Mouse (Mus musculus) testis, postnatal 10 days (tissue): ENCODE results near the gene Cx3cr1.
"Not testable (repeated sequence)": the region's sequence is repeated elsewhere in the genome, so short reads cannot be mapped to it uniquely, and the experiment has no call there.

ENCODE experiments used
- DNase-seq: peaks from one replicate; pipeline ENCODE4 v3.0.0; 2021; ENCODE audit warnings: low spot score

Gene Cx3cr1

DNA sequence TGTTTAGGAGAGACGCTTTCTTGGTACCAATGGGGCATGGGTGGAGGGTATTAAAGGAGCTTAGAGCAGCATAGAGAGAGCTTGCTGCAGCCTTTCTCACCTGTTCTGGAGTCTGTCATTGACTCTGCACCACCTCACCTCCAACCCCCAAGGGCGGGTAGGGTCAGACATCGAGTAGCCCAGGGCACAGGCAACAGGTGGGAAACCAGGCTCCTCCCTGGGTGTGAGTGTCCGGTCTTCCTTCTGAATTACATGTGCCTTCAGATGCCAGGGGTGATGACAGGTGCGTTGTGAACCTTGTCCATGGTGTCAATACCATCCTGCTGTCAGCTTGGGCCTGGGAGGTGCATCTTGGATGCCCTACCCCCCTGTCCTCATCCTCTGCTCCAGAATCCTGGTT, 45.1 kb downstream of the Cx3cr1 start:
- no peak for DNase-seq

DNA sequence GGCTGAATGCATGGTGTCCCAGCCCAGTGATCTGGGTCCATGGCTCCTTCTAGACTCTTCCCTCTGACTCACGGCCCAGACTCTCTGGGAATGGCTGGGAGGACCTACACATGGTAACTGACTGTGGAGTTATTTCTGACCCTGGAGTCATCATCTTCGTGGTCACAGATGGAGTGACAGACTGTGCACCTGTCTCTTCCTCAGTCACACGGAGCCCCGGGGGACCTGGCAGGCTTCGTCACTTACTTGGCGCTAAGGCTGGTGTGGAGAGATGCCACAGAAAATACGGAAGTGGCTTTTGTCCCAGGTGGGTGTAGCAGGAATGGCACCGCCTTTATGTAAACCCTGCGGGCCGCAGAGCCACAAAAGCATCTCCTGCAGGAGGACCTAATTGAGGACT, 45.5 kb downstream of the Cx3cr1 start:
- DNase-seq = no peak

DNA sequence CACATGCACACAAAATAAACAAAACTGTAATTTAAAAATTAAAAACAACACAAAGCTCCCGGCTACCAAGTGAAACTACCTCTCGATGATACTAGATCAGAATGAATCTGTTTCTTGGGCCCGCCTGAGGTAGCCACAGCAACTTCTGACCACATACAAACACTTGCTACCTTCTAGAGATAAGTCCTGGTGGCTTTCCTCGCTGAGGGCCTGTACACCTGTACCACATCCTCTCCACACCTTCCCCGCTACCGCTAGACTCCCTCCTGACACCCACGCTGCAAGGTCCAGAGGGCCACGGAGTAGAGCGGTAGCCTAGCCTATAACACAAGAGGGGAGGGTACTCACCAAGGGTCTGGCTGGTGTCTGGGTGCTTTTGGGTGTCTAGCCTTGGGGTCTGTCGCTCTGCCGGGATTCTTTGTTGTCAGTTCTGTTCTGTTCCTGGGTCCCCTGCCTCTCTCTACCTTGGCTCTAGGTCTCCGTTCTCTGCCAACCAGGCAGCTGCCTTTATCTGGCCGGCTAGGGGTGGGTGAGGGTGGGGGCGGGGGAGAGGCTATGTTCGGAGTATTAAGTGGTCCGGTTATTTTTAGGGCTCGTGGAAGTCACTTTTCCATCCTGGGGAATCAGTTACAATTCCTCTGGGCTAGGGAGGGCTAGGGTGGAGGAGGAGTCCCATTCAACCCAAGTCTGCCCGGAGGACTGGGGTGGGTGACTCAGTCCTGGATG, 46.4 kb downstream of the Cx3cr1 start, which contains the start of gene Xirp1:
Xirp1 (minus strand) TSS at position 513 of the 726 bp plus-strand sequence.
- DNase-seq = no peak

DNA sequence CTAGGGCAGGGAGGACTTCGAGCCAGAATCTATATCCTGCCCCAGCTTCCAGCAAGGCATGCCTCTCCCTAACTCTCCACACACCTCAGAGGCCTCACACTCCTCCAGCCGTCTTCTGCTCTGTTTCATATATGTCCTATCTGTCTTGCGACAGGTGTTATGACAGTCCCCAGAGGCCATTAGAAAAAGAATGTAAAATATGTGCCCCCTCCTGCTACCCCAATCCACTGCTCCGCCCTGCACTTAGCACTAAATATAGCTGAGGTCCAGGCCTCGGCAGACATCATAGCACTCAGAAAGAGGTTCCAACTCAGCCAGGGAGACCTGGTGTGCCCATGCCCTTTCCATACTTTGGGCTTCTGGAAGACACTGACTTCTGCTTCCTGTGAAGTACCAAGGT, 48.5 kb downstream of the Cx3cr1 start:
- DNase-seq = no peak

DNA sequence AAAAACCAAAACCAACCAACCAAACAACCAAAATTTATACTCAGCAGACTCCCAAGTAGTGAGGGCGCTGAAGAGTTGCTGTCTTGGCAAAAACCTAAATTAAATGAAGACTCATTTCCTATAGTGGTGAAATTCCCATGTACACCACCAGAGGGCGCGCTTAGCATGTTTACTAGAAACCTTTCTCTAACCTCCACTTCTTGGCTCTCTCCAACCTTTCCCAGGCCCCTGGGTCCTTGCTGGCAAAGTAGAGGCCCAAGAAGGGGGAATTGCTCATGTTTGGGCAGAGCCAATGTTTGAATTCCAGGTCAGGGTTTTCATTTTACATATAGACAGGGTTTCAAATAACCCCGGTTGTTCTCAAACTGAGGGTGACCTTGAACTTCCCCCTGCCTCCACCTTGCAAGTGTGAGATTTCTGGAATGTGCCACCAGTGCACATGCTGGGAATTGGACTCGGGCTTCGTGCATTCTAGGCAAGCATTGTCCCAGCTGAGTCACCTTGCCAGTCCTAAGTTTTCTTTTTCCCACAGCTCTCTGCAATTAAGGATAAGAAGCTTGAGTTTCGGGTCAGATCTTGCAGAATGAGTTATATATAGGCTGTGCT, 49.3 kb downstream of the Cx3cr1 start:
- DNase-seq = peak; percentile 90

DNA sequence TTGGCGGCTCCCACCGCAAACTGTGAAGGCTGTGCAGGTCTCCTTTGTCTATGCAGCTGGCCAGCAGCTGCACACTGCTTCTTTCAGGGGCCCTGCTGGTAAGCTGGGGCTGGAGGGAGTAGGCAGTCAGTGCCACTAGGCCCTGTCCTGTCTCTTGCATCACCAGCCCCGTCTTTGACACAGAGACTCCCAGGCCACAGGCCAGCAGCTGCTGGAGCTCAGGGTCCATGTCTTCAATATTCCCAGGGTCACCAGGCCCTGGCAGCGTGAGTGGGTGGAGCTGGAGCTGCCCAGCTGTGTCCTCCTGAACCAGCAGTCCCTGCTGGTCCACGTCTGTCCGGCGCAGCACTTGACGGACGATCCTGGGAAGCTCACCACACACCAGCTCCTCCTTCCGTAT, 52.7 kb downstream of the Cx3cr1 start:
- DNase-seq = no peak

DNA sequence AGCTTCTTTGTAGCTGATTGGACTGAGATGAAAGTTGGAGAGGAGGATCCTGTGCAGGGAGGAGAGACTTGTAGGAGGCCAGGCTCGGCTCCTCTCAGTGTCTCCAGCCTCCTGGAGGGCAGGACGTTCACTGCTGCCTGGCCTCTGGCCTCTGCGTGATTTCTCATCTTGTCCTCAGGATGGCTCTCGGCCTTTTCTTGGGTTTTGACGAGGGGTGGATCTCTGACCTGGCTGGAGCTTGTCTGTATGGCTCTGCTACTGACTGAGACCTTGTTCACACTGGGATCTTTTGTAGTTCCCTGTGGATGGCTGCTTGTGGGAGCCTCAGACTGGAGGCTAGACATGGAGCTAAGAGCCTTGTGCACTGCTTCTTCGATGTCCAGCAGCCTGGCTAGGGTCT, 54.9 kb downstream of the Cx3cr1 start:
- DNase-seq = no peak

DNA sequence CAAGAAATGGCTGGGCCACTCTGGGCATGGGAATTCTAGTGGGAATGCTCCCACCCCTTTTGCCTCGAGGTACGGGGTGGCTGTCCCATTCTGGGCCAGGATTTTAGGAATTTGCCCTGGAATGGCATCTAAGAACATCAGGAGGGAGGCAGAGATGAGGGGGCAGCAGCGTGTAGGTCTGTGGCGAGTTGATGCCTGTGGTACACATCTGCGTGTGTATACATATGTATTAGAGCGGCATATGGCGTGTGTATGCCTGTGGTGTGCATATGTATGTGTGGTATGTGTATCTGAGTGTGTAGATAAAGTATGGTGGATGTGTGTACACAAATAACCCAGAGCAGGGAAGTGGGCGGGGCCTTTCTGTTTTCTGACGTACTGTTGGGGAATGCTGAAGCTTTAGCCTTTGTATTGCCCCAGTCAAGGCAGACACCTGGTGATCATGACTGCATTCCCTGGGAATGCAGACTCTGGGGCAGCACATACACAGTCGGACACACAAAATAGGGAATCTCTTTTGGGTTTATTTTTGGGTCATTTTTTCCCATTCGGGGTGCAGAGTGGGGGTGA, 56.3 kb downstream of the Cx3cr1 start:
- no peak for DNase-seq

DNA sequence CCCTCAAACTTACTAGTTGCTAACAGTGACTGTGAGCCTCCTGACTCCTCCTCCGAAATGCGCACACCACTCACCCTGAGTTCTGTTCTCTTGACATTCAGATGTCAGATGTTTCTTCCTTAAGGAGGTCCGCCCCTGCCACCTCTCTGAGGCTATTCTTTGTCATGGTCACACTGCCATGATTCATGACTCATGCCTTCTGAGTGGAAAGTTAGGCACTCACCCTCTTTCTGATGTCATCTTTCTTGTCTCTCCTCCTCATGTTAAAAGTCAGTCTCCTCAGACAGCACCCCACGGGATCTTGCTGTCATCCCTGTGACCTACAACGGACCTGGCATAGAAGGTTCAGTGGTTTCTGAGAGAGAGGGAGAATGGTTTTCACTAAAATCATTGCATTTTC, 56.9 kb downstream of the Cx3cr1 start:
- no peak for DNase-seq

DNA sequence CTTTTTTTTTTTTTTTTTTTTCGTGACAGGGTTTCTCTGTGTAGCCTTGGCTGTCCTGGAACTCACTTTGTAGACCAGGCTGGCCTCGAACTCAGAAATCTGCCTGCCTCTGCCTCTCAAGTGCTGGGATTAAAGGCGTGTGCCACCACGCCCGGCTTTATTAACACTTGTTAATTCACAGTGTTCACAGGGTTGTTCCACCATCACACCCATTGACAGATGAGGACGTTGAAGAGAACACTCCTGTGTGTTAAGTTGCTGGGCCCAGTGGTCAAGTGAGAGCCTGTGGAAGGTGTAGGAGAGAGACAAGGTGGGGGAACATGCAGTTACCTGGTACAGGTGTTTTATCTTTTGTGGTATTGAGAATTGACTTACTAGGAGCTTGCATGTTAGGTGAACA, 57.5 kb downstream of the Cx3cr1 start:
- not testable (repeated sequence) for DNase-seq

DNA sequence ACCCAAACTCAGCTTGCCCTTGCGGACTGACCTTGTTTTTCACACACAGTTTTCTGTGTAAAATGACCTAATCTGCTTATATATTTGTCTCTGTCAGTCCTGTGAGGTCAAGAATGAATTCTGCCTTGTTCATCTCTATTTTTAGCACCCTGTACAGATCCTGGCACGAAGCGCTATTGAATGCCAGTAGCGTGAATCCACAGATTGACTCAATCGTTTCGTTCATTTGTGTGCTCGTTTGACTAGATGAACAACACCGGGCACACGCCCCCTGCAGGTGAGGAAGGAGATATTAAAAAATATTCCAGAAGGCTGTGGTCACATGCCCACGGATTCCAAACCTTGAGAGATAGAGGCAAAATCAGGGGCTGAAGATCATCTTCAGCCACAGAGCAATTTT, 58.1 kb downstream of the Cx3cr1 start:
- DNase-seq = peak; percentile 80

DNA sequence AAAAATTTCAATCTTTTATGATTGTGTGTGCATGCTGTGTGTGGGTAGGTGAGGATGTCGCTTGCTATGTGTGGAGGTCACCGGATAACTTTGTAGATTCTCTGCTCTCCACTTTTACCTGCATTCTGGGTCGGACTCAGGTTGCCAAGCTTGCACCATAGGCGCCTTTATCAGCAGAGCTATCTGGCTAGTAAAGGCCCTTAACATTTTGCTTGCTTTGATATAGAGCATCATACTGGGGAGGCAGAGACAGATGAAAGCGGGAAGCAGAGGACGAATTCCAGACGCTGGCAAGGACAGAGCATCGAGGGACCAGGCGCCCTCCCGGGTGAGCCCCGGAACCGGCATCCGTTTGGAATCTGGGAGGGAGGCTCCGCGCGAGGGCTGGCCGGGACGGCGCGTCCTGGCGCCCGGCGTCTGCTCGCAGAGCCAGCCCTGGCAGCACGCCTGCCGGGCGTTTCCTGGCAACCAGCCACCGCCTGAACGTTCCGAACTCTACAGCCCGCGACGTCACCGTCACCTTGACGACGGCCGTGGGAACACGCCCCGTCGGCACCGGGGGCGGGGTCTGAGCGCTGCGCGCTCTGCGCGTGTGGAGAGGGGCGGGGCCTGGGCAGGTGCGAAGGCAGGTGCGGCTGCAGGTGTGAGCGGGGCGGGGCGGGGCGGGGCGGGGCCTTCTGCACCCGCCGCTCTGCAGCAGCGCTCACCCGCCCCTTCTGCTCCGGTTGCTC, 58.7 kb downstream of the Cx3cr1 start:
- peak; percentile 99 for DNase-seq

DNA sequence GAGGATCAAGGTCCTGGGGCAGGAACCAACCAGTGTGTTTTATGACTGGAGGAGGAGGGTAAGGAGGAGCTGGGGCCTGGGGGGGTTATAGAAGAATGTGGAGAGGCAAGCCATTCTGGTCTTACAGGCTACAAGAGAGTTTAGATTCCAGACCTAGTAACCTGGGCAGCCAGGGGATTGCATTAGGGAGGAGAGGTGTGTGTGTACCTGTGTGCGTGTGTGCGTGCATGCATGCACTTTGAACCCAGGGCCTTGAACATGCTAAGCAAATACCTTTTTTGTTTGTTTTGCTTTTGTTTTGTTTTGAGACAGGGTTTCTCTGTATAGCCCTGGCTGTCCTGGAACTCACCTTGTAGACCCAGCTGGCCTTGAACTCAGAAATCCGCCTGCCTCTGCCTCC, 59.8 kb downstream of the Cx3cr1 start:
- DNase-seq = no peak

DNA sequence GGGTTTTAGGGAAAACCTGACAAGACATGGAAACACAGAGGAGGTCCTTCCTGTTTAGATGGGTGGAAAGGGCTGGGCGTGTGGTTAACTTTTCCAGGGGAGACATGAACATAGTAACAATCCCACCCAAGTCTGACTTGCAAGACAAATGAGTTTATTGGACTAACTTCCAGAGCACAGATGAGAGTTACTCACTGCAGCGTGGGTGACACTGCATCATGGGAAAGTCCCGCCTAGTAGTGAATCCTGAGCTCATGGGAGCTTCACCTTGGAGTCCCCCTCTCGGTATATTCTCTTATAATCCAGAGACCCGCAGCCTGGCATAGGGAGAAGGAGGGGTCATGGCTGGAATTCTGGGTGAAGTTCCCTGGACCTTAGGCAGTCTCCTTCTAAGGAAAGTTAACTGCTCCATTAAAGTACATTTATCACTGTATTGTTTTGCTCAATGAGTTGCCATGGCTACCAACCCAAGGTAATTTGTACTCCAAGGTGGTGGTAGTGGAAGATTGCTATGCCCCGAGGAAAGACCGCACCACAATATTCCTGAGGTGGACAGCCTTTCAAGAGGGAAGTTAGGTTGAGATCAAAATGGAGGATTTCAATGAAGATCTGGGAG, 60.3 kb downstream of the Cx3cr1 start:
- no peak for DNase-seq

DNA sequence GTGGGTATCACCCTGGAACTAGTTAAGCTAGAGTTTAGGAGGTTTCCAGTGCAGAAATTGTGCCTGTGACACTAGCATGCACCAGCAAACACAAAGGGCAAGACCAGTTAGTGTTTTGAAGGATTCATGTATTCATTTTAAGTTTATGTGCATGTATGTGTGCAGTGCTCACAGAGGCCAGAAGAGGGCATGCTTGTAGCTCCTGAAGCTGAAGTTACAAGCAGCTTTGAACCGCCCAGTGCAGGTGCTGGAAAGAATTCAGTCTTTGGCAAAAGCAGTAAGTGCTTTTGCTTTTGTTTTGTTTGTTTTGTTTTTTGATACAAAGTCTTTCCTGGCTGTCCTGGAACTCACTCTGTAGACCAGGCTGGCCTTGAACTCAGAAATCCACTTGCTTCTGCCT, 61.8 kb downstream of the Cx3cr1 start:
- DNase-seq = no peak

DNA sequence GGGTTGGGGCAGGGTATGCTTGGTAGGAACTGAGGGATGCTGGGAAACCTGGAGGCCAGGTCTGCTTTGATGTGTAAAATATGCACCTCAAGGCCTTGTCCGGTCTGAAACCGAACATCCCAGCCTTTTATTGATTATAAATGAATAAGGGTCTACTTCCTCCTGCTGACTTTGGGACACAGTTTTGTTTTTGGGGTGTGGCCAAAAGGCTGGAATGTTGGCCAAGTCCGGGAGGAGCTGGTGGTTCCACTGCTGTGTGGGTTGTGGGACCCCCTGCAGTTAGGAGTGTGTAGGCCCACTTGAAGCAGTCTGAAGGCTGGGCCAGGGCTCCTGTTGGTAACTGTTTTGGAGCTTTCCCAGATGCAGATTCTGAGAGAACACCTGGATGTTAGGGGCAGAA, 63.7 kb downstream of the Cx3cr1 start:
- DNase-seq = peak; percentile 44

DNA sequence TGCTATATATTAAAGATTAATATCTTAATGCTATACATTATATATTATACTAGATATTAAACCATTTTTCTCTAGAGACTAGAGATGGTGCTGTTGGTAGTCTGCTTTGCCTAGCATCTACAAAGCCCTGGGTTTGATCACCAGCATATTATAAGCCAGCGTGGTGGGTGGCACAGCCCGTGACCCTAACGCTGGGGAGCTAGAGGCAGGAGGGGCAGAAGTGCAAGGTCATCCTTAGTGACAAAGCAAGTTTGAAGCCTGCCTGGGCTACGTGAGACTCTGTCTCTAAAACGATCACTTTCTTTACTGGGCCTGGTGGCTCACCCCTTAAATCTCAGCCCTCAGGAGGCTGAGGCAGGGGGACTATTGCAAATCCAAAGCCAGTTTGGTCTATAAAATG, 66.8 kb downstream of the Cx3cr1 start:
- no peak for DNase-seq

DNA sequence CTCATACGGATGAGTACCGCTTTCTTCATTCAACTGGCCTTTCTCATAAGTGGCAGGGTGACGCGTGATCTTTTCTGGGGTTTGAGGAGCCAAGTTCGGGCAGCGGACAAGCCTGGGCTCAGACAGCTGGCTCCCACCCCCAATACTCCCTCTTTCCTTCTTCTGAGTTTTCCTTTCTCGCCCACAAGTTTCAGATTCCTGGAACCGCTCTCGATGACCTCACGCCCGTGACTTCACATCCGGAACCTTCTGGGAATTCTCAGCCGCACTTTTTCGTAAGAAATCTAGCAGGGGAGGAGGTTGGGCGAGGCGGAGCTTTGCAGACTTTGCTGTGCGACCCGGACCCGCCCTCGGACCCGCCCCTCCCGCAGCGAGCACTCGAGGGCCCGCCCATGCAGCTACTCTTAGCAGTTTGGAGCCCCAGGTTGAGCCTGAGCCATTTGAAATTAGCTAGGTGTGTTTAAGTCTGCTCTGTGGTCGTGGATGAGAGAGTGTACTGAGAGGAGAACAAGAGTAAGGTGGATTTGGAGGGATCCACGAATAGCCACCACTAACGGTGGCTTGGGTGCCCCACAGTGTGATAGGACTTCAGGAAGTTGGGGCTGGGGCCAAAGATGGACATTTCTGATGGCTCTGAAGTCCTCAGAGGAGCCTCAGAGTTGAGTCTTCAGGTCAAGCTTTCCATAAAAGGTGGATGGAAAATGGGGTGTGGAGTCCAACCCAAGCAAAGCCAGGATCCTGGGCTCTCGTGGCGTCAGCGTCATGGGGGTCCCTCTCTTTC, 67.5 kb downstream of the Cx3cr1 start:
- peak; percentile 87 for DNase-seq

DNA sequence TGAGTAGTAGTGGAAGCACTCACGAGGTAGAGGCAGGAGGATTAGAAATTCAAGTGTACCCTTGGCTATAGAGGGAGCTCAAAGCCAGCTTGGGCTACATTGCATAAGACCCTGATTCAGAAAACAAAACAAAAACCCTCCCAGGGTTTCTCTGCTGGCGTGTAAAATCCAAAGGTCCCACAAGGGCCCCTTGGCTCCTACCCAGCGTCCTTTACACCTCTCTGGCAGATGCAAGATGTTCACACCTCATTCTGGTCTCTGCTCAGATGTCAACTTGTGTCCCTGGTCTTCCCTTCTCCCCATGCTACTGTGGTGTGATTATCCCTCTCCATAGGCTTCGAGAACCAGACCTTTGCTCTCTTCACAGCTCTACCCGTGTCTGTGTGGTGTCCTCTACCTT, 68.9 kb downstream of the Cx3cr1 start:
- DNase-seq = no peak

DNA sequence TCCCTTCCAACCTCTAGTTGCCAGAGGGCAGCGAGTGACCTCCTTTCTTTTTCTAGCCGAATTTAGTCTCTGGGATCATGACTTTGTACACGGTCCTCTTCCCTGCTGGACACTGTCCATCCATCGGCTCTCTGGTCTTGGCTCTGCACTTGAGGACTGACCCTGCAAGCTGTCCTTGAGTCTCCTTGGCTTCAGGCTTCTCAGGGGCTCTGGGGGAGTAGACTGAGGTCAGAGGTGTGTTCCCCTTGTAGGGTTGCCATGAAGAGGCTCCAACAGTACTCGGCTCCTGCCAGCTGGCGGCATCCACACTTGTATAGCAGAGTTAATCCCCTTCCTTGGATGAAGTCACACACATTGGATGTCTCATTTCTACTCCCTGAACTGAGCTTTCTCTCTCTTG, 70.0 kb downstream of the Cx3cr1 start:
- peak; percentile 68 for DNase-seq

DNA sequence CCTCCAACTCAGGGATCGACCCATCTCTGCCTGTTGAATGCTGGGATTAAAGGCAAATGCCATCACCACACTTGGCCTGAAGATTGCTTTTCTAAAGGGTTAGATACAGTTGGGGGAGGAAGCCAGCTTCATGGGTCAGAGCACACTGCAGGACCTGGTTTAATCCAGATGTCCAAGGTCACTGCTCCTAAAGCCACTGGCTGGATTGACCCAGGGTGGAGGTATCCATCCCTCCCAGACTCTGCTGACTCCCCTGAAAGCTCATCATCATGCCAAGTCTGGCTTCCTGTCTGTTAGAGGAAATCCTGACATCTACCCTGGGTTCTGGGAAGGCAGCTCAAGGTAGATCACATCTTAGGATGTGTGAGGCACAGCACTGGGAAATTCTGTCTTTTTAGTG, 70.9 kb downstream of the Cx3cr1 start:
- DNase-seq = no peak

DNA sequence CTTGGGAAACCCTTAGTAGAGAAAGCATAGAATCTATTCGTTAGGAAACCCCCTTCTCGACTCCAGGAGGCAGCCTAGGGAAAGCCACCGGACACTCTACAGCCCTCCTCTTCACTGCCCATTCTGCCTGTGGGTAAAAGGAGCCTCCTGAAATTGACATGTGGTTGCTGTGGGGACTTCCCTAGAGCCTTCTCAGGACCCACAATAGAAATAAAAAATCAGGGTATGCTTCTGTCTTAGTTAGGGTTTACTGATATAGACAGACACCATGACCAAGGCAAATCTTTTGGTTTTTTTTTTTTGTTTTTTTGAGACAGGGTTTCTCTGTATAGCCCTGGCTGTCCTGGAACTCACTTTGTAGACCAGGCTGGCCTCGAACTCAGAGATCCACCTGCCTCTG, 73.6 kb downstream of the Cx3cr1 start:
- no peak for DNase-seq
